Mouse (Mus musculus) thymus, postnatal 36 days (tissue): ENCODE data around the gene Zfx.

ENCODE experiments used
- DNase-seq, 2 experiments: peaks; one replicate each; pipeline ENCODE4 v3.0.0; 2022; ENCODE audit warnings: mixed read lengths in 2 of 2

Zfx gene

GRCm38 (mm10) chrX:94060751-94061150 lies 62.8 kb downstream of the Zfx start:
- DNase-seq: no peak

- DNase-seq: no peak
Measured at GRCm38 (mm10) chrX:94058748-94059147, 64.8 kb downstream of the Zfx start.

GRCm38 (mm10) chrX:94049048-94049447 lies 74.5 kb downstream of the Zfx start:
- DNase-seq: no peak

GRCm38 (mm10) chrX:94048048-94048447 lies 75.5 kb downstream of the Zfx start:
- no peak for DNase-seq

- DNase-seq: no peak
Measured at GRCm38 (mm10) chrX:94047381-94047780, 76.1 kb downstream of the Zfx start.

- DNase-seq: peak; percentile 33
Measured at GRCm38 (mm10) chrX:94032937-94033336, 90.6 kb downstream of the Zfx start.

- no peak for DNase-seq
Measured at GRCm38 (mm10) chrX:94030081-94030480, 93.4 kb downstream of the Zfx start.
